ENCODE assay signal across 9 mouse cellular contexts in genomic region chr14:118635493-118636183, GRCm38 (mm10).
DNase-seq lines count a peak whose midpoint lies in the region; ATAC-seq and TF ChIP-seq lines count a peak whose summit lies in the region.
"Had no signal": no experiment of that assay in that cellular context is flagged by ENCODE, and none has a peak within 500 bp of the region (broad histone marks: within the 10 kb centered on the region; RNA-seq: fewer than 3 reads in every experiment).

No protein-coding gene starts in this region.

- TF ChIP-seq CTCF in midbrain, postnatal 0 days (IDR thresholded peaks at IDR 0.05): no peak

- H3K36me3 ChIP-seq in embryonic facial prominence, embryonic 14.5 days (ENCODE audit: control insufficient read depth, insufficient read depth, low read length): no peaks in the 10 kb centered on the region
- H3K36me3 ChIP-seq in embryonic facial prominence, embryonic 10.5 days (replicated peaks): no peaks in the 10 kb centered on the region
- no peaks in the 10 kb centered on the region for H3K36me3 ChIP-seq in hindbrain, embryonic 15.5 days
- no peaks in the 10 kb centered on the region for H3K36me3 ChIP-seq in midbrain, postnatal 0 days (ENCODE audit: insufficient read depth, low read length)
- H3K36me3 ChIP-seq: embryonic facial prominence, embryonic 13.5 days had no signal

- H3K27me3 ChIP-seq in embryonic facial prominence, embryonic 14.5 days (replicated peaks; ENCODE audit: control insufficient read depth, insufficient read depth, low read length): no peaks in the 10 kb centered on the region
- no peaks in the 10 kb centered on the region for H3K27me3 ChIP-seq in embryonic facial prominence, embryonic 10.5 days (replicated peaks; ENCODE audit: low read depth, poor library complexity, severe bottlenecking)
- H3K27me3 ChIP-seq in hindbrain, embryonic 15.5 days: no peaks in the 10 kb centered on the region
- H3K27me3 ChIP-seq in midbrain, postnatal 0 days (ENCODE audit: insufficient read depth, low read length): no peaks in the 10 kb centered on the region
- H3K27me3 ChIP-seq: embryonic facial prominence, embryonic 13.5 days had no signal

- H3K4me2 ChIP-seq in embryonic facial prominence, embryonic 14.5 days (ENCODE audit: low read depth, low read length): no peak overlapping the region
- peak overlapping the region; percentile 21; the same call in 1 of the 2 replicates for H3K4me2 ChIP-seq in hindbrain, embryonic 15.5 days
- no peak overlapping the region for H3K4me2 ChIP-seq in midbrain, postnatal 0 days (ENCODE audit: low read depth, low read length, poor library complexity, severe bottlenecking)
- H3K4me2 ChIP-seq: embryonic facial prominence, embryonic 13.5 days had no signal

- H3K9ac ChIP-seq in embryonic facial prominence, embryonic 14.5 days (ENCODE audit: low read depth, low read length): no peak overlapping the region
- no peak overlapping the region for H3K9ac ChIP-seq in hindbrain, embryonic 15.5 days
- H3K9ac ChIP-seq in midbrain, postnatal 0 days (replicated peaks; ENCODE audit: low read length, poor library complexity, severe bottlenecking): no peak overlapping the region
- H3K9ac ChIP-seq: embryonic facial prominence, embryonic 13.5 days had no signal

- ATAC-seq in embryonic facial prominence, embryonic 14.5 days (ENCODE audit: low read depth): peak; percentile 70
- ATAC-seq in hindbrain, embryonic 15.5 days (ENCODE audit: low FRiP score, low read depth): peak; percentile 94
- ATAC-seq in midbrain, postnatal 0 days (ENCODE audit: low FRiP score): peak; percentile 66; the same call in 1 of the 2 replicates

- peak; percentile 66 for DNase-seq in embryonic facial prominence, embryonic 14.5 days (ENCODE audit: low spot score)
- no peak for DNase-seq in embryonic facial prominence, embryonic 10.5 days (ENCODE audit: low spot score)
- DNase-seq in brain, adult 2 months (ENCODE audit: low read depth, low spot score): peak; percentile 74
- DNase-seq in gastrocnemius, adult 8-10 months (ENCODE audit: low spot score in 2 of 2): peak; percentile 75 to 85
- DNase-seq in left cerebral cortex, postnatal 14 days (ENCODE audit: low spot score in 2 of 2): peak; percentile 28 to 48
- peak; percentile 87 for DNase-seq in midbrain, postnatal 0 days (ENCODE audit: low spot score)
- no peak for DNase-seq in thymus, postnatal 10 days (ENCODE audit: low spot score in 2 of 2)

- H3K9me3 ChIP-seq in embryonic facial prominence, embryonic 14.5 days (ENCODE audit: control insufficient read depth, low read length): no peaks in the 10 kb centered on the region
- no peaks in the 10 kb centered on the region for H3K9me3 ChIP-seq in embryonic facial prominence, embryonic 10.5 days
- H3K9me3 ChIP-seq in hindbrain, embryonic 15.5 days: no peaks in the 10 kb centered on the region
- H3K9me3 ChIP-seq in midbrain, postnatal 0 days (ENCODE audit: low read length): no peaks in the 10 kb centered on the region
- H3K9me3 ChIP-seq: embryonic facial prominence, embryonic 13.5 days had no signal

- no peak overlapping the region for H3K4me3 ChIP-seq in embryonic facial prominence, embryonic 14.5 days (ENCODE audit: low read depth, low read length)
- no peak overlapping the region for H3K4me3 ChIP-seq in embryonic facial prominence, embryonic 10.5 days
- H3K4me3 ChIP-seq in hindbrain, embryonic 15.5 days: no peak overlapping the region
- H3K4me3 ChIP-seq in midbrain, postnatal 0 days (ENCODE audit: low read depth, low read length): no peak overlapping the region
- H3K4me3 ChIP-seq: embryonic facial prominence, embryonic 13.5 days had no signal

- no peak overlapping the region for H3K27ac ChIP-seq in embryonic facial prominence, embryonic 14.5 days (replicated peaks; ENCODE audit: low read depth, low read length)
- H3K27ac ChIP-seq in embryonic facial prominence, embryonic 10.5 days (replicated peaks): no peak overlapping the region
- no peak overlapping the region for H3K27ac ChIP-seq in hindbrain, embryonic 15.5 days (replicated peaks)
- no peak overlapping the region for H3K27ac ChIP-seq in midbrain, postnatal 0 days (ENCODE audit: low read depth, low read length)
- H3K27ac ChIP-seq: embryonic facial prominence, embryonic 13.5 days had no signal

- intact Hi-C loops in left cerebral cortex, postnatal 14 days (cut with DNase I): no loop called here

- no peaks in the 10 kb centered on the region for H3K4me1 ChIP-seq in embryonic facial prominence, embryonic 14.5 days (ENCODE audit: control insufficient read depth, insufficient read depth, low read length)
- peaks cover 6% of the 10 kb centered on the region; the same call in 1 of the 2 replicates for H3K4me1 ChIP-seq in embryonic facial prominence, embryonic 10.5 days
- peaks cover 10% of the 10 kb centered on the region for H3K4me1 ChIP-seq in hindbrain, embryonic 15.5 days (replicated peaks)
- no peaks in the 10 kb centered on the region for H3K4me1 ChIP-seq in midbrain, postnatal 0 days (ENCODE audit: insufficient read depth, low read length)
- H3K4me1 ChIP-seq: embryonic facial prominence, embryonic 13.5 days had no signal

- WGBS in embryonic facial prominence, embryonic 14.5 days: 48% methylated on average over 15 of the region's 15 CpGs
- 78% methylated on average over 15 of the region's 15 CpGs for WGBS in embryonic facial prominence, embryonic 10.5 days
- WGBS in hindbrain, embryonic 15.5 days: 47% methylated on average over 15 of the region's 15 CpGs
- 70% methylated on average over 15 of the region's 15 CpGs for WGBS in midbrain, postnatal 0 days

Comparison
In these comparisons a context has a peak if more than half of its experiments do, and no peak if none do; other contexts are left out.
1. DNase-seq: peak in embryonic facial prominence, embryonic 14.5 days (single experiment), brain, adult 2 months (single experiment), gastrocnemius, adult 8-10 months (2 of 2), left cerebral cortex, postnatal 14 days (2 of 2) and midbrain, postnatal 0 days (single experiment); none in embryonic facial prominence, embryonic 10.5 days (single experiment) and thymus, postnatal 10 days (0 of 2).
2. Peak in every context shown above with its lines, with median percentiles within 50 percentile points of each other: ATAC-seq.